Mouse (Mus musculus) skeletal muscle tissue, adult 2 months (tissue): ENCODE data around the gene Odf3.
"Not testable (repeated sequence)": the region's sequence is repeated elsewhere in the genome, so short reads cannot be mapped to it uniquely, and the experiment has no call there.

Source experiments
- DNase-seq: peaks from one replicate; pipeline ENCODE4 v3.0.0-alpha.2; 2012; ENCODE audit warnings: low read depth, low spot score

The Odf3 gene

GRCm38 (mm10) chr7:140881696-140882468 lies 34.3 kb downstream of the Odf3 start, which contains the start of the genes Psmd13 and Sirt3:
Gene Psmd13 (plus strand): TSS chr7:140881968.
Gene Sirt3 (minus strand): TSS chr7:140882309.
- peak; percentile 90 for DNase-seq

GRCm38 (mm10) chr7:140882469-140882803 lies 34.8 kb downstream of the Odf3 start:
- DNase-seq, result no peak

- not testable (repeated sequence) for DNase-seq
Measured at GRCm38 (mm10) chr7:140890636-140891035, 43.0 kb downstream of the Odf3 start.

DNA sequence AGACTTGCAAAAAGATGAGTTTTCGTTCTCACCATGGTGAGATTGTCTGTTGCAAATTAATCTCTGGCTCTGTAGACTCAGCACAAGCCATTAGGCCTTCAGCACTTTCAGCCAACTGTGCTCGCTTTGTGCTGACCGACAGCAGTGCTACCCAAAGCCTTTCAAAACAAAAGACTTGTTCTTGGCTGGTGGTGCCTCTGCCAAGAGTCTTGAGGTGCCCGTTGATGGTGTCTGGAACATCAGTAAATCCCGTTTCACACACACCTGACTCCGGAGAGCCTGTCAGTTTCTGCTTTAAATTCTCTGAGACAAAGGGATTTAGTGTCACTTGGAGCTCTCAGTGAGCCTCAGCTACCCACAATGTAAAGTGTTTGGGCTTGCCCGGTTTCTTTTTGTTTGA lies 46.4 kb downstream of the Odf3 start:
- DNase-seq, result no peak

DNA sequence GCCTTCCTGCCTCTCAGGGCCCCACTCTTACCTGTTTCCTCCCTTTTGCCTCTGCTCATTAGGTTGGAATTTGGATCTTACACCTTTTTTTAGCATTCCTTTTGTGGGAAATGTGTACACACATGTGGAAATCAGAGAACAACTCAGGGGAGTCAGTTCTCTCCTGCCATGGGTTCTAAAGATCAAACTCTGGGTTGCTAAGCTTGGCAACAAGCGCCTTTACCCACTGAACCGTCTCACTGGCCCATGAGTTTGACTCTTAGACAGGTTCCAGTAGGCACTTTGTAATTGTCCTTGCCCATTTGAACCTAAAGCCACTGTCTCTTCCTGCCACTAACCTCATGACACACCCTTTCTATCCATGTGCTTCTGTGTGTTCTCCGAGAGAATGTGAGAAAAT lies 47.0 kb downstream of the Odf3 start:
- DNase-seq, result no peak

DNA sequence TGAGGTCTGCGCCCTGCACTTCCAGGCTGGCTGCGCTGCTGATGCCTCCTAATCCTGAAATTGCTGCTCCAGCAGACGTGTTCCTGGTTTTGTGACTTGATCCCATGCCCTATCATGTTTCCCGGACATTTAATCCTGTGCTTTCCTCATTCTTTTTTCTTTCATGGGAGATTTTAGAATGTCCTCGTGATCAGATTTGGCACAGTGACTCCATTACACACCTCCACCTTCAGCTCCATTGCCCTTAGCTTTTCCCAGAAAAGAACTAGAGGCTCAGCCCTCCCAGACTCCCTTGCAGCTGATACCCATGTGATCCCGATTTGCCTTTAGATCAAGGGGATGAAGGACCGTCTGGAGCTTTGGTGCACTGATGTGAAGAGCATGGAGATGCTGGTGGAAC lies 50.3 kb downstream of the Odf3 start:
- no peak for DNase-seq

GRCm38 (mm10) chr7:140899121-140899520 lies 51.5 kb downstream of the Odf3 start:
- no peak for DNase-seq

DNA sequence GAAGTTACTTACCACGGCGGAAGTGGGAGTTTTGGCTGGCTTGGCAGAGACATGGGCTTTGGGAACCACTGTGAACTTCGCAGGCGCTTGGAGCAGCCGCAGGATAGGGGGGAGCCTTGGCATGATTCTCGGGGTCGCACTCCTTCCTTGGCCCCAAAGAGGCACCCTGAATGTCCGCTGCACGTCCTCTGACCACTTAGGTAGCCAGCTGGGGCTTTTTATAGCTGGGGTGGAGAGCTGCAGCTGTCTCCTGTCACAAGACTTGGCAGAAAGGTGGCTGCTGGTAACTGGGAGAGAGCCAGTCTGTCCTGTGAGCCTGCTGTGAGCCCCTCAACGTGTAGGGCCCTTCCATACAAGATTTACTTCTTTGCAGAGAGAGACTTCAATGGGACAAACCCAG lies 52.6 kb downstream of the Odf3 start, which contains the start of gene Cox8b:
TSS of gene Cox8b (minus strand) at position 227 of the 400 bp plus-strand sequence.
- peak; percentile 94 for DNase-seq
